Mouse (Mus musculus) testis, postnatal 14 days (tissue): ENCODE results near the gene Trh.

Source experiments
- DNase-seq: peaks from one replicate; pipeline ENCODE4 v3.0.0; 2021; ENCODE audit warnings: low spot score

The Trh gene

DNA sequence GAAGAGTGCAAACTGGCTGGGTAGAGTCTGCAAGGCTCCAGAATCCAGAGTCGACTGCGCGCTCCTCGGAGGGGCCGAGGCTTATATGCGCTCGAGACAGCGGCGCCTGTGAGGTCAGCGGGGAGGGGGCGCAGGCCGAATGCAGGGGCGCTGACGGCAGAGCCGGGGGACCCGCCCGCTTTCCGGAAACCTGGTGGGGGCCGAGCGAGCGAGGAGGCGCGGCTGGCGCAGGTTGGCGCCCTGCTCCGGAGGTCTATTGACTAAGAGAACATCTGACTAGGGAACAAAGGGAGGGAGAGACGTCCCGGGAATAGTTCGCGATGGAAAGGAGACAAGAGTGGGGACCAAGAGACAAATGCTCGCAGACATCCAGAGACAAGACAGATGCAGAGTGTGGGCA lies at the start of gene Trh:
Trh (minus strand) TSS at position 60 of the 400 bp plus-strand sequence.
- DNase-seq: no peak

DNA sequence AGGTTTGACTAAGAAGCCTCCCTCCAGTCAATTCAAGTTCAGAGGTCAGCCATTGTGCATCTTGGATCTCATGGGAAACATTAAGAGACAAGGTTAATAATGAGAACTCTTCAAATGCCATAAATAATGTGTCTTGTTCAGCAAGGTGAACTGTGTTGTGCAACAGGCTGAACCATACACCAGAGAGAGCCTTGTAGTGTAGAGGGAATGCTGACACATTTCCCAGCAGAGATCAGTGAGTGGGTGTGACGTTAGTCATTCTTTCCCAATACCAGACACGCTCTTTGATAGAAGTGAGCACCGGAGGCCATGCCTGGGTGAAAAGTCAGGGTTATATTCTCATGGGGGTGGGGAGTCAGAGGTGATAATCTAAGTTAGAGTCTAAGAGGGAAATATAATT lies 46.4 kb upstream of the Trh start:
- DNase-seq: no peak

DNA sequence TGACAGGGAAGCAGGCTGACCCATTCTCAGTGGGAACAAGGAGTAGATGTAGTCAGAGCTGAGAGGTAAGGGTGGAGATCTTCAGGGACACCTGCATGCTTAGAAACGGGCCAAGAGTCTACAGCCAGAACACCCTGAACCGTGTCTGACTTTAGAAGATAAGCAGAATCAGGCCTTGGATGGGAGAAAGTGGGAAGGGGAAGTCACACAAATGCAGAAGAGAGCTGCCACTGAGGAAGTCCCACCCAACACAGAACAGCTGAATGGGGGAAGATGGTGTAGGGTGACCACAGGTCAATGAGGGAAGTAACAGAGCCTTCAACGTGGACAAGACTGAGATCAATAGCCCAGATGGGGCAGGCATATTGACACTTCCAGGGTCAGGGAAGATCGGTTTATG lies 42.4 kb upstream of the Trh start:
- peak; percentile 2 for DNase-seq

DNA sequence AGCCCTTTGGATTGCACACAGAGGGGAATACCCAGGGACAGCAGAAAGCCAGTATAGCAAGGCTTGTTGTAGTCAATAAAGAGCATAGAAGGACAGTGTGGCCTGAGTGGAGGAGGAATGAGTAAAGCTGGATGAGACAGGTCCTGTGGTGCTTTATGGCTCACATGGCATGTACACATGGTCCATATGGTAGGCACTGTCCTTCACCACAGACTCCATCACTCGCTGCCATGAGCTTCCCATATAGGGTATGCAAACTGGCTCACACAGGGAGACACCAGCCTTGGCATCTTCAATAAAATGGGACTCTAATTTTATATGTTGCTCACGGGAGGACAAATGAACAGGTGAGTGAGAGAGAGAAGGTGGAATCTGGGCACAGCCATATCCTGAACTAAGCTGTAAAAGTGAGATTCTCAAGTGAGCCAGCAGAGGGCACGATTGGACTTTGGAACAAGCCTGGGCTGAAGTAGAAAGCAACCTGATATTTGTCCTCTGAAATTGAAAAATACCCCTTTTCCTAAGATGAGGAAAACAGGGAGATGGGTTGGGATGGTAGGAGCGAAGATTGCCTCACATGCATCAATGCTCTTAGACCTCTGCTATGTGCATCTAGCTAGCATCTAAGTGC lies 41.9 kb upstream of the Trh start:
- peak; percentile 6 for DNase-seq

DNA sequence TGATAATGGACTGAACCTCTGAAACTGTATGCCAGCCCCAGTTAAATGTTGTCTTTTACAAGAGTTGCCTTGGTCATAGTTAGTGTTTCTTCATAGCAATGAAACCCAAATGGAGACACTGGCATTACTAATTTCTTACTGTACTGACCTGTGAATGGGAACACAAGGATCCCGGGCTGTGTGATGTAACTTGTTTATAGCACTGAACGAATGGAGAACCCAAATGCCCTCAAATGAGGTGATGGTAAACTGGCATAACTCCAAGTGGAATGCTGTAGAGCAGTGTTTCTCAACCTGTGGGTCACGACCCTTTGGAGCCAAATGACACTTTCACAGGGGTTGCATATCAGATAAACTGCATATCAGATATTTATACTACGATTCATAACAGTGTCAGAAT lies 41.1 kb upstream of the Trh start:
- DNase-seq: no peak

DNA sequence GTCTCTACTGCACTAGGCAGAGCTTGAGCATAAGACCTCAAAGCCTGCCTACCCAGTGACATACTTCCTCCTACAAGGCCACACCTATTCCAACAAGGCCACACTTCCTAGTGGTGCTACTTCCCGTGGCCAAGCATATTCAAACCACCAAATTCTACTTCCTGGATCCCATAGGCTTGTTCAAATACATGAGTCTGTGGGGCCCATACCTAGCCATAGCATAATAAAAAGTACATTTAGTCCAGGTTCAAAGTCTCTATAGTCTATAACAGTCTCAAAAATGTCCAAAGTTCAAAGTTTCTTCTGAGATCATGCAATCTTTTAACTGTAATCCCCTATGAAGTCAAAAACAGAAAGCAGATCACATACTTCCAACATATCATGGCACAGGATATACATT lies 32.7 kb upstream of the Trh start:
- DNase-seq: no peak

DNA sequence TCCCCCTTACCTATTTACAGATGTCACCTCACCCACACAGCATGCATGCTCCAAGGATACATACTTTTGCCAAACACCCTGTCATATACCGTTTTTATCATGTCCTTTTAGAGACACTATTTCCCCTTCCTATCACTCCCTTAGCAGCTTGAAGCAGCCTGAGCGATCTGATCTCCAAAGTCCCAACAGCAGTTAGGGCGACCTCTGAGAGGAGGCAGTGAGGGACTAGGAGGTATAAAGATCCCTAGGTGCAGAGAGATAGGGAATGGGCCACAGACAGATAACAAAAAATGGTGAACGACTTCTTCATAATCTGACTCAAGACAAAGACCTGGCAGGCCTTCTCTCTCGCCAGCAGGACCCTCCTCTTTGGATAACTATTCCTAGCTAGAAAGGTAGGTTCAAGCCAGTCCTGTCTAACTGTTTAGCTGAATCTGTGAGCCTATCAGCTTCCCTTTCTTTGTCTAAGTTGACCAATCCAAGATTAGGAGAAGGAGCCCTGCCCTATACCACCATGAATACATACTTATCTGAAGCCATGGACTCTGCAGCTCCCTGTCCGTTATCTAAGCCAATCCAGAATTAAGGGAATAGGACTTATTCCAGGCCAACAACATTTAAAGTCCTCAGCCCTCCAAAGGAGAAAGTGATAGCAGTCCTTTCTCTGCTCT lies 29.3 kb upstream of the Trh start:
- DNase-seq: no peak

DNA sequence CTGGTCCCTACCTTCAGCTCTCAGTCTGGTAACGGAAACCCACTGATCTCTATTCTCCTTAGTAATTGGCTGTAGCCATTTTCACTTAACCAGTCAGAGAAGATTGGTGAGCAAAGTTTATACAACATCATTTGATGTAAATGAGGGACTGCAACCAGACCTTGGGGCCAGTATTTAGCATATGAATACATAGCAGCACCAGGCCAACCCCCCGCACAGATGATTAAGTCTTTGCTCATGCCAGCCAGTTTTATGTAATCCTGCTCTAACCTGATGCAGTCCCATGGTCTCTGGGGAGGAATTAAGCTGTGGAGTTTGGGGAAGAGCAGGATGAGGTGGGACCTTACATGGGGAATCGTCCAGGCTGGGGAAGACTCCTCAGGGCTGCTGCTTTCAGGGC lies 28.2 kb upstream of the Trh start:
- DNase-seq: no peak

DNA sequence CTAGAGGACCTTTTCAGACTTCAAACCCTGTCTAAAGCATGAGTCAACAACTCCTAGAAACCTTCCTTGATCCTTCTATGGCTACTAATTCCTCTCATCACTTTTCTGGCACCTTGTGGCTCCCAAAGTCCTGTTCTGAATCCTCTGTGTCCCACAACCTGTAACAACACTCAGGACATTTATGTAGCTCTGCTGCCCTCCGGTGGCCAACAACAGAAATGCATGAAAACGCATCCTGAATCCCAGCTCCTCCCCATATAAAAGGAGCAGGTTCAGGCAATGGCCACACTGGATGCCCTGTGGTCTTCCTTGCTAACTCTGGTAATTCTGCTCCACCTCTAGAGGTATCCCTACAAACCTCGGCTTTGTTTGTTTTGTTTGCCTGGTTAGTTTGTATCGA lies 24.6 kb upstream of the Trh start:
- DNase-seq: peak; percentile 38

DNA sequence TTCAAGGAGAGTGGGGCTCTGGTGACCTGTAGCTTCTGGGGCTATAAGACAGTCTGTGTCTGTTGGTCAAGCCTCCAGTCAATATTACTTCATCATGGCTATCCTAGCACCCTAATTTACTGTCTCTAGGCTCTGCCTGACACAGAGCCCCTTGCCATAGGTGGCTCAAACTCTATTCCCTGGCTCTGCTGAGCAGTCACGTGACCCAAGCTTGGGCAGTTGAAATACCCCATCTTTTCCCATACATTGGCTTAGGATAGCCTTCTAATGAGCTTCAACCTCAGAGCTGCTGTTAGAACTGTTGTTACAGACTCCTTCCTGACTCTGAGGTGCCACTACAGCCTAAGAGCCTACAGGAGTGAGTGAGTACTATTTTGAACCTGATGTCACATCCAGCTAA lies 23.6 kb upstream of the Trh start:
- no peak for DNase-seq

DNA sequence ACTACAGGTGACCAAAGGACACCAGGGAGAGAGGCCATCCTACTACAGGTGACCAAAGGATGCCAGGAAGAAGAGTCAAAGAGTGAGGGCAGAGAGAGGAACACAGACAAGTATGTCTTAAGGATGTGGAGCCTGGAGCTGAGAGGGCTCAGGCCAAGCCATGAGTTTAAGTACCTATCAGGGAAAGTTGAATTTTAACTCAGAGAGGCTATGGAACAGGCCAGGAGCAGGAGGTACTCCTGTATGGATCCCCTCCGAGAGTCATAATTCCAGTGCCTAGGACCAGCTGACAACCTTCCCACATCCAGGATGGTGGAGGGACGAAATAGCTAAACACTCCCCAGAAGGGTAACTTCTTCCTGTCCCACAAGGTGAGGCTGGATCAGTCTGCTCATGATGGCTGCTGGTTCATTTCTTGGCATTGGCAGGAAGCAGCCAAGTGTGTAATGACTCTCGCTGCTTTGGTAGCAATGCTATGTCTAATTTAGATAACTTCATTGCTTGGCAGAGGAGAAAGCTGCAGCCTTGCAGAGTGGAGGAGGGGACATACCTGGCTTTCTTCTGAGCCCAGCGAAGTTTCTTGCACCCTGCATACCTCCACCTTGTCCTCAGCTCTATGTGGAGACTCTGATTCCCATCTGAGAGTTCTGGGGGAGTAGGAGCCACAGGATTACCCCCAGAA lies 16.9 kb upstream of the Trh start:
- no peak for DNase-seq

DNA sequence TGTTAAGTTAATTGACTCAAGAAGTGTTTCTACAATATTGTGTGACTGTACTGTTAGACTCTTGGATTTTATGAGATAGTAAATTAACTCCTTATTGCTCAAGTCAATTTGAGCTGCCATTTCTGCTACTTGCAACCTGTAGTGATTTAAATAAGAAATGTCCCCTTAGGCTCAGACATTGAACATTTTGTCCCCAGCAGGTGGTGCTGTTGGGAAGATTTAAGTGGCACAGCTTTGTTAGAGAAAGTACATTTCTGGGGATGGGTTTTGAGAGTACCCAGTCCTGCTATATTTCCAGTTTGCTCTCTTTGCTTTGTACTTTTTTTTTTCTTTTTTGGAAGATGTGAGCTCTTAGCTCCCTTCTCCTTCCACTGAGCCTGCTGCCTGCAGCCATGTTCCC lies 10.9 kb upstream of the Trh start:
- no peak for DNase-seq

DNA sequence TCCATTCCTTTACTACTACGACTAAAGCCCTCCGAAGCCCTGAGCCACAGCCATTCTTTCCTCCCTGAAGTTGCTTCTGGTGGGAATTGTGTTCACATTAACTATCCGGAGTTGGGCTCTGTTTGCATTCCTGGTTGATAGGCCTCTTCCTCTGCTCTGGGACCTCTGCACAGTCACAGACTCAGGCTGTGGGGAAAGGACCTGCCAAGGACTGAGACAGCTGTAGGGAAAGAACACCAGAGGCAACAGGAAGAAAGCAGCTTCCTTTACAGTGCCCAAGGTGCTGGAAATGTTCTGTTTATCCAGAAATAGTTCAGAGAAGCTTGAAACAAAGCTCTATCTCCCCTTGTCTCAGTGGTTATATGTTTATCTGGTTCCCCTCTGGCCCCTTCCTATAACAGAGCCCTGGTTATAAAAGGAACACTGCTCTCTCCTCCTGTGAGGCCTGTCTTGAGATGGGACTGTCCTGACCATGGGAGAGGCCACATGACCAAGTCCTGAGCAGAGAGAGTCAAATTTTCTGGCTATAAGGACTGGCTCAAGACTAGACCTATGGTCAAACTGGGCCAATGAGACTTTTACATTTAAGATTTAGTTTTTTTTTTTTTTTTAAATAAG lies 8.9 kb upstream of the Trh start:
- no peak for DNase-seq

DNA sequence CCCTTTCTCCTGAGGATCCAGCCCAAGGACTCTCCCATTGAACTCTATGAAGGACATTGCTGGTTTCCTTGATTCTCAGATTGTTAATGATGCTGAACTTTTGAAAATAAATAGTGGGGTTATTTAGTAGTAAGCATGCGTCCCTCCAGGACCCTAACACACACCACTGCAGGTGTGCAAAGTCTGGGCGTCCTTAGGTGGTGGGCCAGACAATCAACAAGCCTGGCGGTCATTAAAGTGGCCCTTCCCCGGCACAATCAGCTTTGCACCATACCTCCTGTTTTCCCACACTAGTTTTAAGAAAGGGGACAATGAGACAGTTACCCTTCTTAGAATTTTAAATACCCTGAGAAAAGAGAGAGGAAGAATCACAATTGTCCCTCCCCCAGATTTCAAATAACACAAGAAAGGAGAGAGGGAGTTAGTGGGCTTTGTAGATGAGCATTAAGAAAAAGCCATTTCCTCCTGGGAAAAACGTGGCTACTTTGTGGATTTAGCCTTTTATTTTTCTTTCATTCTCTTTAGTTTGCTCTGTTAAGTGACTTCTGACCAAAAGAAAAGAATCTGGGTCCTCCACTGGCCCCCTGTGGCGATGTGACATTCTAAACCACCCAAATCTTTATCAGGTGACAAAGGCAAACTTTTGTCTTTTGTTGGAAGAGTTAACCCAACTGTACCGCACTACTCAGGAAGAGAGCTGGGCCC lies 2.9 kb upstream of the Trh start:
- no peak for DNase-seq

DNA sequence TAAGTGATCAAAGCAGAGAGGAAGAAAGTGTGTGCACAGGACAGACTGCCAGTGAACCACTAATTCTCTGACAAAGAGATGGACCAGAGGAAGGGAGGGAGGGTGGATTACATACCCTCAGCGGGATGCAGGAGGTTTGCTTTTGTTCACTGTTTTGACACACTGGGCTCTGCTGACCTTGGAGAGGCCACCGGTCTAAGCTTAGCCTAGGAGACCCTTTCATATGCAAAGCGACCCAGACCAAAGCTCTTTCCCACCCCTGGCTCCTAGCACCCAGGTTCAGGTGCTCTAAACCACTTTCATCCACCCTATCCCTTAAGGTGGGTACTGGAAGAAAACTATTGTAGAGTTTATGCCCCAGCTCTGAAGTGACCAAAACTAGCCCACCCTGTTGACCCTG lies 1.9 kb upstream of the Trh start:
- no peak for DNase-seq

DNA sequence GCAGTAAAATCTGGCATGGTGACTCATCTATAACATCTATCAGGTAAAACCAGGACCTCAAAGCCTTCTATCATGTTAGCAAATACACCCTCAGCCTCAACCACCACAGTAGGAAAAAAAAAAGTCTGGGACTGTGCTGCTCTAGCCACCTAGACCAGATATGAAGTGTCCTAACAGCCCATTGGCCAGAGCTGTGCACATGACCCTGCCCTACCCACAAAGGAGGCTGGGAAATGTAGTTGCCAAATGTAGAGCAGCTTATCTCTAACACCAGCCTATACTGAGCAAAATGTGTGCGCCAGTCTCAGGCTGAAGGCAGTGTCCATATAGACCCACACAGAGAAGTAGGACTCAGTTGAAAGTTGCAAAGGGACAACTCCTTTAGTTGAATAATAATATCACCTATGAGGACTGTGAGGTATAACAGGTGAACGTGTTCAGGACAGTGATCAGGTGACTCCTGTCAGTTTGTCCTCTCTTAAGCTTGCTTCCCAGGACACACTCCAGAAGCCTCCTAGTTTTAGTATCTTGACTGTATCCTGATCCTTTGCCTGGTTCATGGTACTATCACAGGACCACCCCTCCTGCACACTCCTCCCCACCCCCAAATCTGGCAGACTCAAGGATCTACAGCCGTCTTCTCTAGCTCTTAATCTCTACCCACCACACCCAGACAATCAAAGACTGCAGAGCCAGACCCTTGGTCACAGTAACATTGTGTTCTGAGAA lies 3.1 kb downstream of the Trh start:
- DNase-seq: peak; percentile 24

DNA sequence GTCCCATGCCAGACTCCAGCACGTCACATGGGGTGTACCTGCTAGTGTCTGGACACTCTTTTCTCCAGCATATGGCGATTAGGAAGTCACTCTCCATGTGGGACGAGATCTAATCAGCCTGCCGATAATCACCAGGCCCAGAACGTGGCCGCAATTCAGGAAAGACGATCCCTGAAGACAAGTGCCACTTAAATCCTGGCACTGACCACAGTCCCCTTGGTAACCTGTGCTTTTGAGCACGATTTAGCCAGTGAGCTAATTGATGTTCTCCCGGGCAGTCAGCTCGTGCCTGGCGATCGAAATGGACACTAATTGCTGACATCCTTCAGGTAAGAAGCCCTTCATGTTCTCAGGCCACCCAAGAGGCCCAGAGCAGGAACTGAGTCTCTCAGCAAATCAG lies 9.4 kb downstream of the Trh start:
- no peak for DNase-seq

DNA sequence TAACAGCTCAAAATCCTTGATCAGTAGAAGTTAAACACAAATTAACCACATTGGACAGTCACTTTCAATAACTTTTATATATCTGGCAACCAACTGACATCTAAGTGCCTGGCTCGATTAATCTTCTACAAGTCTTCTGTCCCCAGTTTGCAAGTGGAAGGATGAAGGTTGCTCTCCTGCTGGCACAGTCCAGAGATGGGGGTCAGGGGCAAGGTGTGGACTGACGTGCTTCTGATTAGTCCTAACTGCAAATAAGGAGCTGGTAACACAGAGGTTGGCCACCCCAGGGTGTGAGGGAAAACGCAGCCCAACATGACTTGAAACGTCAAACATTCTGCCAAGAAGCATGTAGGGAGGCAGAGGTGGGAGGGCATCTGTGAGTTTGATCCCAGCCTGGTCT lies 12.7 kb downstream of the Trh start:
- no peak for DNase-seq

DNA sequence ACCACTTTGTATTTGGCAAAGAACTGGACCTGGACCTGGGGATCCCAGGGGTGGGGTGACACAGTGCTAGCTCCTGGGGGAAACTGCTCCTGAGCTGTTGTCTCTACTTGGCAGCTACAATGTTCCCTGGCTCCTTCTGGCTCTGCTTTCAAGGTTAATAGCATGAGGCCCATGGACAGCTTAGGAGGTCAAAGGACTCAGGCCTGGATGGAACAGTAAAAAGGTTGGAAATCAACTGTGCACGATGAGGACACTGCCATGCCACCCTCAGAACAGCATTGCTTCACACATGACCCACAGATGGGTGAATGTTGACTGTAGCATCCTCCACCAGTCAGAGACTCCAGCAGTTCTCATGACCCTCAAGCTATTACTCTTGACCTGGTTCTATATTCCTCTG lies 13.1 kb downstream of the Trh start:
- no peak for DNase-seq

DNA sequence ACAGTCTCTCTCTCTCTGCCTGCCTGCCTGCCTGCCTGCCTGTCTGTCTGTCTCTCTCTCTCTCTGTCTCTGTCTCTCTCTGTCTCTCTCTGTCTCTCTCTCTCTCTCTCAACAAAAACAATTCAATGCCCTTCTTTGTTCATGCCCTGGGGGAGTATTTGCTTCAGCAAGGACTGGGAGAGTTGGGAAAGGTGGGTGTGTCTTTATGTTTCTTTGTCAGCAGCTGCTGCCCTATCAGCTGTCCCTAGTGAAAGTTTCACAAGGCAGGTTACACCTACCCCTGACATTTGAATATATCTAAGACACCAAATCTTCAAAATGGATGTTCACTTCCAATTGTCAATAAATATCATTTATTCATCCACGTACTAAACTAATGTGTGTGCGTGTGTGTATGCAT lies 14.9 kb downstream of the Trh start:
- DNase-seq: no peak

DNA sequence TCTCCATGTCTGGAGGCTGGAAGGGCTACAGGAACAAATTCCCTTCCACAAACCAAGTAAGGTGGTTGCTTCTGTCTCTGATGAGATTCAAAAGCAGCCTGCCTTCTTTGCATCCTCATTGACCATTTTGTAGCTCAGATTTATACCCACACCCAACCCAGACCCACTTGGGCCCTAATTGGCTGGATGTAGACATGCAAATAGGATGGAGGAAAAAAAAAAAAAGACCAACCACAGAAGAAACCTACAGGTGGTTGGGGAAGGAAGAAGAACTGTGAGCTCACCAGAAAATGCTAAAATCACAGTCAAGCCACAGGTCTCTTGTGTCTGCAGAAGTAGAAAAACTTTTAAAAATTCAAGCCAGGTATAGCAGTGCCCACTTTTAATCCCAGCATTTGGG lies 15.3 kb downstream of the Trh start:
- no peak for DNase-seq

DNA sequence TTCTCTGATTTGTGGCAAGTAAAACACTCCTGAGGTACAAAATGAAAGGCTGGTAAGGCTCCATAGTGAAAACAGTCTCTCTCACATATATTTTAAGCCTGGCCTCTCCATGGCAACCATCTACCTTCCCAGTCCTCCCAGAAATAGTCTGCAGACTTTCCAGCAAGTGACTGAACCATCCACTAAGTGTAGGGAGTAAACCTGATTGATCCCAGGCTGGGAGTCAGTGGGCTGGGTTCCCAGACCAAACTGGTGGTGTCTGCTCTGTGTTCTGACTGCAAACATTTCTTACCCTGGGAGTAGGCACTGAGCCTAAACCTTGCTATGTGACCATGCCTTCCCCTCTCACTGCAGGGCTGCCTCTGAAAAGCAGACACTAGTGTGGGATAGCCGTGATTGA lies 19.5 kb downstream of the Trh start:
- DNase-seq: no peak
